Mouse (Mus musculus): ENCODE measurements at regions not wholly inside any gene's neighbourhood (a gene's known extent, or its start where the extent isn't known, plus 50 kb on each side); places are given as distances from the start of the nearest gene placed in this dataset.

DNA sequence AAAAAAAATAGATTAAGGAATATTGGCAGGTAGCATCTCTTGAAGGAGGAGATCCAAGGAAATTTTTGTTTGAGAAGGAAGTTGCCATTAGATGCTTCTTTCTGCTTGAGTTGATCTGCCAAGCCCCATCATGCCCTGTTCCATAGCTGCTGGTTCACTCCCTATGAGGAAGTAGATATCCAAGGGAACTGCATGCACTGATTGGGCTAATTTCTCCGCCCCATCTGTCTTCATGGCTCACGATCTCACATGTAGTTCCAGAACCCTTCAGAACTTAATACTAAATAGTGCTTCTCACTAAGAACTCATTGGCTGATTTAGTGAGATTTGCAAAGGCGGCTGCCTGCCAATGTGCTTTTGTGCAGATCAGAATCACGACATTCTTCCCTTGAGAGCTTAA is 258.6 kb downstream of the Brinp2 start:
- TF ChIP-seq CTCF (IDR thresholded peaks at IDR 0.05; ENCODE audit: low read depth) (no peak), EP300 (optimal IDR thresholded peaks at IDR 0.05) (no peak)
